Mouse (Mus musculus) hindbrain, embryonic 14.5 days (tissue): ENCODE measurements around the gene Mterf1a. TPM values are rescaled to one million over a fixed set of nuclear protein-coding genes. Genes with fewer than 3 reads are reported as not detected.
A peak's percentile ranks its signal among the peaks of the same experiment; 100 is the strongest.
"Not testable (repeated sequence)": the region's sequence is repeated elsewhere in the genome, so short reads cannot be mapped to it uniquely, and the experiment has no call there.

Experiments used
- ATAC-seq: fragments of 200-750 bp; cut with Nextera tagmentation; 2 replicates; pipeline ENCODE4 v1.8.0; 2017; ENCODE audit warnings: moderate number of reproducible peaks, mild to moderate bottlenecking, moderate TSS enrichment, moderate library complexity; ENCODE audit not compliant: low FRiP score
- DNase-seq: peaks from one replicate; pipeline ENCODE4 v3.0.0-alpha.2; 2015; ENCODE audit warnings: low spot score
- H3K27ac ChIP-seq: fragments of 300-500 bp; sonication (generic); 2 replicates; pipeline ENCODE4 v1.5.1; 2014; ENCODE audit warnings: mild to moderate bottlenecking, moderate library complexity
- H3K27me3 ChIP-seq: fragments of 300-500 bp; sonication (generic); 2 replicates; pipeline ENCODE4 v1.6.1; 2014; ENCODE audit warnings: mild to moderate bottlenecking, low read length, mixed read lengths; ENCODE audit not compliant: control insufficient read depth, insufficient read depth
- H3K36me3 ChIP-seq: fragments of 300-500 bp; sonication (generic); replicated peaks from 2 replicates; pipeline ENCODE4 v1.6.1; 2014; ENCODE audit not compliant: control insufficient read depth, insufficient read depth
- H3K4me1 ChIP-seq: fragments of 300-500 bp; sonication (generic); replicated peaks from 2 replicates; pipeline ENCODE4 v1.6.1; 2014; ENCODE audit warnings: antibody characterized with exemption, low read length, mixed read lengths; ENCODE audit not compliant: control insufficient read depth, insufficient read depth
- H3K4me2 ChIP-seq: fragments of 300-500 bp; sonication (generic); replicated peaks from 2 replicates; pipeline ENCODE4 v1.6.1; 2014; ENCODE audit warnings: mild to moderate bottlenecking, moderate library complexity
- H3K4me3 ChIP-seq: fragments of 300-500 bp; sonication (generic); replicated peaks from 2 replicates; pipeline ENCODE4 v1.5.1; 2014; ENCODE audit warnings: mild to moderate bottlenecking, low read length
- H3K9ac ChIP-seq: fragments of 300-500 bp; sonication (generic); 2 replicates; pipeline ENCODE4 v1.6.1; 2014
- H3K9me3 ChIP-seq: fragments of 300-500 bp; sonication (generic); 2 replicates; pipeline ENCODE4 v1.6.1; 2016; ENCODE audit warnings: low read length; ENCODE audit not compliant: control insufficient read depth
- WGBS: fragments of 180-500 bp; shearing (Covaris S2); extraction: QIAGEN DNeasy Blood & Tissue Kit; methylation state at CpG from one replicate; pipeline ENCODE4 v1.1.7; 2014; 5-methylcytosine and 5-hydroxymethylcytosine counted together
- polyA plus RNA-seq: library from polyadenylated mRNA; unstranded; fragments of >200 nt; fragmentation: Nextera tagmentation; extraction: Ambion mirVana; gene quantifications from 2 replicates; pipeline ENCODE4 v1.2.1, GENCODE M21; 2014

Mterf1a gene
- polyA plus RNA-seq, 1 experiment from 2014 or later: 7.3 TPM

- Histone ChIP-seq H3K4me1 (peaks cover 37% of the 10 kb centered on the region), H3K27ac (peak overlapping the region; percentile 98), H3K9me3 (no peaks in the 10 kb centered on the region), H3K9ac (peak overlapping the region; percentile 99), H3K4me2 (peak overlapping the region; percentile 77), H3K36me3 (0 out of 2 replicates have a peak, but pooled peaks cover 4% of the 10 kb centered on the region), H3K27me3 (no peaks in the 10 kb centered on the region), H3K4me3 (peak overlapping the region; percentile 64)
- WGBS: 46% methylated on average over 5 of the region's 5 CpGs
- ATAC-seq: no peak
- no peak for DNase-seq
Measured at GRCm38 (mm10) chr5:3930760-3931159, 37.0 kb upstream of the Mterf1a start.

- Histone ChIP-seq H3K4me1 (peaks cover 37% of the 10 kb centered on the region), H3K4me2 (peak overlapping the region; percentile 77)
- ATAC-seq: peak; percentile 61
Measured at GRCm38 (mm10) chr5:3928690-3929046, 34.9 kb upstream of the Mterf1a start.

GRCm38 (mm10) chr5:3927801-3928689, 34.3 kb upstream of the Mterf1a start, which contains the start of gene Akap9:
Gene Akap9 (plus strand): TSS chr5:3928054.
- Histone ChIP-seq H3K4me2 (peak within 1 kb of the TSS; percentile 77), H3K36me3 (0 out of 2 replicates have a peak, but pooled peaks cover 4% of the 10 kb centered on the region), H3K9ac (peak within 1 kb of the TSS; percentile 99), H3K27ac (peak within 1 kb of the TSS; percentile 98), H3K4me3 (peak within 1 kb of the TSS; percentile 64), H3K4me1 (peaks cover 37% of the 10 kb centered on the region), H3K9me3 (no peaks in the 10 kb centered on the region), H3K27me3 (no peaks in the 10 kb centered on the region)
- WGBS: under 1% methylated on average over 70 of the region's 82 CpGs
- peak; percentile 86 for ATAC-seq
- DNase-seq: peak; percentile 61

More at GRCm38 (mm10) chr5:3928690-3929046, 34.9 kb upstream of the Mterf1a start:
- WGBS: under 1% methylated on average over 12 of the region's 12 CpGs
- H3K27me3 ChIP-seq: no peaks in the 10 kb centered on the region
- H3K4me3 ChIP-seq: peak overlapping the region; percentile 64
- peak overlapping the region; percentile 99 for H3K9ac ChIP-seq
- 0 out of 2 replicates have a peak, but pooled peaks cover 4% of the 10 kb centered on the region for H3K36me3 ChIP-seq
- peak; percentile 60 for DNase-seq
- no peaks in the 10 kb centered on the region for H3K9me3 ChIP-seq
- peak overlapping the region; percentile 98 for H3K27ac ChIP-seq

GRCm38 (mm10) chr5:3926666-3927065, 32.9 kb upstream of the Mterf1a start:
- DNase-seq (no peak), ATAC-seq (no peak)
- 0 out of 2 replicates have a peak overlapping the region, but pooled peaks have one; percentile 18 for H3K9ac ChIP-seq
- WGBS: 28% methylated on average over 4 of the region's 4 CpGs
- no peaks in the 10 kb centered on the region for H3K27me3 ChIP-seq
- peak overlapping the region; percentile 11; the same call in 1 of the 2 replicates for H3K27ac ChIP-seq
- H3K9me3 ChIP-seq: no peaks in the 10 kb centered on the region
- H3K4me3 ChIP-seq: no peak overlapping the region
- 0 out of 2 replicates have a peak, but pooled peaks cover under 1% of the 10 kb centered on the region for H3K36me3 ChIP-seq
- H3K4me1 ChIP-seq: peaks cover 30% of the 10 kb centered on the region
- peak overlapping the region; percentile 77 for H3K4me2 ChIP-seq

- Histone ChIP-seq H3K9me3 (no peaks in the 10 kb centered on the region), H3K4me3 (no peak overlapping the region)
- 88% methylated on average over 2 of the region's 2 CpGs for WGBS
Measured at GRCm38 (mm10) chr5:3922350-3922749, 28.6 kb upstream of the Mterf1a start.

GRCm38 (mm10) chr5:3905471-3905870, 11.7 kb upstream of the Mterf1a start:
- H3K27ac ChIP-seq: no peak overlapping the region
- H3K9ac ChIP-seq: no peak overlapping the region
- no peaks in the 10 kb centered on the region for H3K36me3 ChIP-seq
- no peak for DNase-seq
- H3K4me3 ChIP-seq: no peak overlapping the region
- H3K9me3 ChIP-seq: no peaks in the 10 kb centered on the region
- no peaks in the 10 kb centered on the region for H3K4me1 ChIP-seq
- WGBS: 76% methylated on average over 2 of the region's 2 CpGs
- no peak for ATAC-seq
- no peaks in the 10 kb centered on the region for H3K27me3 ChIP-seq
- no peak overlapping the region for H3K4me2 ChIP-seq

More at GRCm38 (mm10) chr5:3922350-3922749, 28.6 kb upstream of the Mterf1a start:
- no peak overlapping the region for H3K27ac ChIP-seq
- H3K4me2 ChIP-seq: no peak overlapping the region
- 0 out of 2 replicates have a peak, but pooled peaks cover 9% of the 10 kb centered on the region for H3K4me1 ChIP-seq
- no peaks in the 10 kb centered on the region for H3K36me3 ChIP-seq
- no peak for DNase-seq
- ATAC-seq: no peak
- H3K9ac ChIP-seq: no peak overlapping the region
- no peaks in the 10 kb centered on the region for H3K27me3 ChIP-seq

- H3K4me3 ChIP-seq: peak overlapping the region; percentile 15; the same call in 1 of the 2 replicates
- not testable (repeated sequence) for ATAC-seq, DNase-seq, H3K27ac ChIP-seq, H3K9me3 ChIP-seq, H3K4me1 ChIP-seq, H3K36me3 ChIP-seq, H3K9ac ChIP-seq, H3K27me3 ChIP-seq
- H3K4me2 ChIP-seq: 0 out of 2 replicates have a peak overlapping the region, but pooled peaks have one; percentile 8
- 98% methylated on average over 4 of the region's 4 CpGs for WGBS
Measured at GRCm38 (mm10) chr5:3894294-3894619, 524 bp upstream of the Mterf1a start.

- ATAC-seq (no peak), DNase-seq (no peak)
- Histone ChIP-seq H3K27ac (no peak overlapping the region), H3K36me3 (no peaks in the 10 kb centered on the region), H3K4me3 (no peak overlapping the region), H3K4me2 (no peak overlapping the region), H3K9ac (no peak overlapping the region), H3K27me3 (no peaks in the 10 kb centered on the region), H3K4me1 (peaks cover 8% of the 10 kb centered on the region), H3K9me3 (no peaks in the 10 kb centered on the region)
Measured at GRCm38 (mm10) chr5:3889201-3889600, 4.5 kb downstream of the Mterf1a start.

- not testable (repeated sequence) for H3K27me3 ChIP-seq, H3K9me3 ChIP-seq, DNase-seq, H3K27ac ChIP-seq, H3K4me3 ChIP-seq, ATAC-seq, H3K9ac ChIP-seq, H3K4me1 ChIP-seq, H3K4me2 ChIP-seq, H3K36me3 ChIP-seq
- 90% methylated on average over 7 of the region's 7 CpGs for WGBS
Measured at GRCm38 (mm10) chr5:3886862-3887261, 6.9 kb downstream of the Mterf1a start.
